Mouse (Mus musculus) 3T3-L1 (cell line): ENCODE data around the gene Wipf2.

Experiments used
- DNase-seq: peaks from one replicate; pipeline ENCODE4 v3.0.0-alpha.2; 2015; ENCODE audit warnings: low read depth, low spot score

Gene Wipf2

GRCm38 (mm10) chr11:98942923-98943641 is 79.6 kb downstream of the Wipf2 start:
- peak; percentile 89 for DNase-seq

- peak; percentile 77 for DNase-seq
Observed at GRCm38 (mm10) chr11:98943741-98944461, 80.5 kb downstream of the Wipf2 start.

GRCm38 (mm10) chr11:98944897-98945604 is 81.6 kb downstream of the Wipf2 start:
- DNase-seq, result no peak

- peak; percentile 12 for DNase-seq
Observed at GRCm38 (mm10) chr11:98945605-98945977, 82.2 kb downstream of the Wipf2 start.

GRCm38 (mm10) chr11:98947969-98948569 is 84.6 kb downstream of the Wipf2 start:
- peak; percentile 69 for DNase-seq

- DNase-seq, result no peak
Observed at GRCm38 (mm10) chr11:98949242-98949957, 86.0 kb downstream of the Wipf2 start.

- no peak for DNase-seq
Observed at GRCm38 (mm10) chr11:98949958-98950460, 86.6 kb downstream of the Wipf2 start.

GRCm38 (mm10) chr11:98950484-98950883 is 87.0 kb downstream of the Wipf2 start:
- no peak for DNase-seq

- DNase-seq, result peak; percentile 94
Observed at GRCm38 (mm10) chr11:98951026-98951906, 87.8 kb downstream of the Wipf2 start.

- no peak for DNase-seq
Observed at GRCm38 (mm10) chr11:98952111-98952510, 88.7 kb downstream of the Wipf2 start.

- DNase-seq, result no peak
Observed at GRCm38 (mm10) chr11:98952736-98953135, 89.3 kb downstream of the Wipf2 start.

- DNase-seq, result no peak
Observed at GRCm38 (mm10) chr11:98953361-98953760, 89.9 kb downstream of the Wipf2 start.

- DNase-seq, result no peak
Observed at GRCm38 (mm10) chr11:98953835-98954320, 90.4 kb downstream of the Wipf2 start.

- DNase-seq, result peak; percentile 77
Observed at GRCm38 (mm10) chr11:98954373-98954772, 90.9 kb downstream of the Wipf2 start.
